Mouse (Mus musculus) WW6 (cell line): ENCODE data around the gene Sdc1.

Source experiments
- DNase-seq: peaks from one replicate; pipeline ENCODE4 v3.0.0-alpha.2; 2013; ENCODE audit warnings: low read depth, low spot score

Sdc1 gene

DNA sequence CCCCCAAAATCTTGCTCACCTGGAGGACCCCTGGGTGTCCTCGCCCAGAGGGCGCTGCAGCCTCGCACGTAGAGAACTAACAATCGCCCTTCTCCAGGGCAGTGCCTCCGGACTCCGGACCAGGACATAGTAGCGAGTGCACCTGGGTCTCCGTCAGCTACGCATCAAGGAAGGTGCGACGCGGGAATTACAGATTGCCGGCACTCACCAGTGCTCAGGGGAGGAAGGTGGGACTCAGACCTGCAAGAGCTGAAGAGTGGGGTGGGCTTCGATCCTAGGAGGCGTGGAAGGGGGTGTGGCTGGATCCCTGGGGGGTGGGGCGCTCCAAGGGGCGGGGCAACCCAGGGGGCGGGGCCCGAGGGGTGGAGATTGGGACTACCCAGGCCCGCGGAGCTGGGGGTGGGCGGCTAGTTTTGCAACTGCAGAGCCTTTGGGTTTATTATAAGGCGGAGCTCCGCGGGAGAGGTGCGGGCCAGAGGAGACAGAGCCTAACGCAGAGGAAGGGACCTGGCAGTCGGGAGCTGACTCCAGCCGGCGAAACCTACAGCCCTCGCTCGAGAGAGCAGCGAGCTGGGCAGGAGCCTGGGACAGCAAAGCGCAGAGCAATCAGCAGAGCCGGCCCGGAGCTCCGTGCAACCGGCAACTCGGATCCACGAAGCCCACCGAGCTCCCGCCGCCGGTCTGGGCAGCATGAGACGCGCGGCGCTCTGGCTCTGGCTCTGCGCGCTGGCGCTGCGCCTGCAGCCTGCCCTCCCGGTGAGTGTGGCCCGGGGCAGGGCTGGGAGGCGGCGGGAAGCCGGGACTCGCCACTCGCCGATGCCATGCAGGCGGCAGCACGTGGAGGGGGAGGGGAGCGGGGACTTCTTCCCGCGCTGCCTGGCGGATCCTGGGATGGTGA lies at the start of gene Sdc1:
Gene Sdc1 (plus strand): TSS at position 378 of the 898 bp plus-strand sequence.
- DNase-seq: peak; percentile 74

DNA sequence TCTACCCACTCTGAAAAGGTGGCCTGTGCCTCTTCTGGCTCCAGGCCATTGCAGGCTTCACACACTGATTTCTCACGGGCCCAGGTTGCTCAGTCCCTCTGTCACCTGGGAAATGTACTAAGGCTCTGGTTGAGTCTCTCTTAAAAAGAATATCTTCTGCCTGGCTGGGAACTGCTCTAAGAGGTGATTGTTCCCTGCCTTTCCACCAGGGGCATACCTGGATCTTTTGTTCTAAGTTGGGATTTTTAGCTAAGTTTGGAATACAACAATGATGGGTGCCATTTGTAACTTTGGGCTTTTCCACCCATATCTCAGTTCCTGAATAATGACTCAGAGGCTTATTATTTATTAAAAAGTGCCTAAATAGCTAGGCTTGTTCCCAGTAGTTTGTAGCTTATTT lies 44.2 kb upstream of the Sdc1 start:
- peak; percentile 13 for DNase-seq

DNA sequence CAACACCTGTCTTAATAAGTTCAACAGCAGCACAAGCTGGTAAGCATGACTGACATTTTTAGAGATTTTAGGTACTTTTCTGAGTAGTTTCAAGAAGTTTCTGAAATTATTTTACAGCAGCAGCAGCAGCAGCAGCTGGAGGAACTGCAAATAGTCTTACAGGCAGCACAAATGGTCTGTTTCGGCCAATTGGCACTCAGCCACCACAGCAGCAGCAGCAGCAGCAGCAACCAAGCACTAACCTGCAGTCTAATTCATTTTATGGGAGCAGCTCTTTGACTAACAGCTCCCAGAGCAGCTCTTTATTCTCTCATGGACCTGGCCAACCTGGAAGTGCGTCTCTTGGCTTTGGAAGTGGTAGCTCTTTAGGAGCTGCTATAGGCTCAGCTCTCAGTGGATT lies 42.4 kb upstream of the Sdc1 start:
- DNase-seq: no peak

DNA sequence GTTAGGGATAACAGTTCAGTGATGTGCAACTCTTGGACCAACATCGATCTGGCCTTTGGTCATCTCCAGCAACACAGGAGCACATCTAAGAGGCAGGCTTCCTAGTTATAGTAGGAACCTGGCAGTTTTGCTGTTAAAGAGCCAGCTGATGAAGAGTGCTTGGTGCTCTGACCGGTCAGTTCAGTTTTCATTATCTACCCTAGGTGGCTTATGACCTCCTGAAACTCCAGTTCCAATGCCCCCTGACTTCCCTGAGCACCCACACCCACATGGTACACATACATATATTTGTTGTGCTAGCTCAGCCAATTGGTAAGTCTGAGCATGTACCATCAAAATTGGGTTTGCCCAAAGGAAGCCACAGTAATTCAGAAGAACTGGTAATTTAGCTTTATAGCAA lies 17.5 kb upstream of the Sdc1 start:
- DNase-seq: no peak

DNA sequence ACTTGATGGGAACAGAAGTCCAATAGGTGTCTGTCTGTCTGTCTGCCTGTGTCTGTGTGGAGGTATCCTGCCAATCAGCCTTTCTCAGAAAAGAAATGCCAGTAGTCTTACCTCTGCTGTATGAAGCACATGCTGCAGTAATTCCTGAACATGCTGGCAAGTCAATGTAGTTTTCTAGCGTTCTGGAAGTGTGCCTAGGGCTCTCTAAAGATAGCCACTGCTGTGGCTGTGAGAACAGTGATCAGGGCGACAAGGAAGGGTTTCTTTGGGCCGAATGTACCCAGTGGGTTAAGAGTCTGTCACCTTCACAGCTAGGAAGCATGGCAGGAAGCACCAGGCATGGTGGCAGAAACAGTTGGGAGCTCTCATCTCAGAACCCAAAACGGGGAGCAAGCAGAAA lies 17.0 kb upstream of the Sdc1 start:
- DNase-seq: no peak

DNA sequence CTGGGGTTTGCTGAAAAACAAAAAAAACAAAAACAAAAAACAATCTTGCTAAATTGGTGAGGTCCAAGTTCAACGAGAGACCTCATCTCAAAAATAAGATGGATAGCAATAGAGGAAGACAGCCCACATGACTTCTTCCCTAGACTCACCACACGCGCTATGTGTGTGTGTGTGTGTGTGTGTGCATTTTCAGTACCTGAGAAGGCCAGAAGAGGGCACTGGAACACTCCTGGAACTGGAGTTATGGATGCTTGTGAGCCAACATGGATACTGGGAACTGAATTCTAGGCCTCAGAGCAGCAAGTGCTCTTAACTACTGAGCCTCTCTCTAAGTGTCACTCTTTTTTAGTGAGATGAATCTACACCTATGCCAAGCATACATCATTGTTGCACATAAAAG lies 13.1 kb upstream of the Sdc1 start:
- no peak for DNase-seq

DNA sequence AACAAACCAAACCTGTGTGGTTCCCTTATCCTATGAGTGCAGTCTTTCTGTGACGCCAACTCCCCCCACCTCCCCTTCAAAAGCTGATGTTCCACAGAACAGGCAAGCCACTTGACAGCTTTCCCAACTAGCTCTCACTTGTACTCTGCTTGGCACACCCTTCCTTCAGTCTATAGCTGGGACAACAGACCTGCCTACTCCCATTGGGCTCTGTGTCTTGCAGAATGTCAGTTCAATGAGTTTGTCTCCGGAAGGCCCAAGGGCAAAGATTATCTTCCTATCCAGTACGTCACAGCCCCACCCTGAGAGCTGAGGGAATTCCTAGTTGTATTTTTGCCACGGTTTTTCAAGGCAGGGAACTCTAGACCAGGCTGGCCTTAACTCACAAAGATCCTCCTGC lies 12.0 kb upstream of the Sdc1 start:
- no peak for DNase-seq

DNA sequence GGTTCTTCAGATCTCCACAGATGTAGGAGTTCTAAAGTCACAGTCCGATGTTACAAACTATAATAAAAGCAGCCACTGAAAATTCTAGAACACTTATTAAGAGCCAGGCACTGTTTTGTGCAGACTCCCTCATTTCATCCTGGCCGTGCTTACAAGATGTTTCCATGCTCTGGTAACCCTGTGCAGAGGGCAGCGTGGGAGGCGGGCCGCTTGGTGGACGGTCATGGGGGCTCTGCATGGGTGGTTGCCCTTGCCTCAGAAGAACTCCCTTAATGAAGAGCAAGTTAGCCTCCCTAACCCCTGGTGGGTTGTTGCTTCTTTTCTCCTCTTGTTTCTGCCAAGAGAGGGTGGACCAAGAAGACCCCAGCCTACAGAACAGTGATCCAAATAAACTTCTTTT lies 11.3 kb upstream of the Sdc1 start:
- no peak for DNase-seq

DNA sequence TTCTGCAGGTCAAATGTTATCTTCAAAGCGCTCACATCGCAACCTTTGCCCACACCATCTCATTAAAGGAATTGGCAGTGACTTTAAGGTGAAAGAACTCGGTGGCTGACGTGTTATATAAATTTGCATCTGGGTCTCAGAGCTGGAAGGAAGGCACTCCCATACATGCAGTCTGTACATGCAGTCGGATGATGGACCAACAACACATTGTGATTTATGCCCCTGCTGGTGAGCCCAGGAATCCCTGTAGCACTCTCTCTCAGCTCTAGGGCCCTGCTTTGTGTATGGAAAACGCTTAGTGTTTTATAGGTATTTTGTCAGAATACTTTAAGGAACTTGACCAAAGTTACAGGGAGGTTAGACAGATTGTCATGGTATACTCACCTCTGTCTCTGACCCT lies 10.6 kb upstream of the Sdc1 start:
- DNase-seq: no peak

DNA sequence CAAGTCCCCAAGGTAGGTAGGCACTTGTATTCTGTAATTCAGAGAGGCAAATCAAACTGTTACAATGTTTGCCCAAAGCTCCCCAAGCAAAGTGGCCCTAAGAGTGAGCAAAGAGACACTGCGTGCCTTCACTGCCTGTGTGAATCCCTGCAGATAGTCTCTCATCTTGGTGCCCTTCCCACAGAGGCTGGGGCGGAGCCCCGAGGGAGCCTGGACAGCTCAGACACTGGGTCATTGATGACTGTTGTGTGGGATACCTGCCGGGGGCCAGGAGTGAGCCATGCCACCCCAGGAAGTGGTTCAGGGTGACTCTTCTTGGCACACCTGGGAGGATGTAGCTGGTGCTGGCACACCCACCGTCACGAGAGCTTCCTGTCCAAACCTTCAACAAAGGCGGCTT lies 10.1 kb upstream of the Sdc1 start:
- no peak for DNase-seq

DNA sequence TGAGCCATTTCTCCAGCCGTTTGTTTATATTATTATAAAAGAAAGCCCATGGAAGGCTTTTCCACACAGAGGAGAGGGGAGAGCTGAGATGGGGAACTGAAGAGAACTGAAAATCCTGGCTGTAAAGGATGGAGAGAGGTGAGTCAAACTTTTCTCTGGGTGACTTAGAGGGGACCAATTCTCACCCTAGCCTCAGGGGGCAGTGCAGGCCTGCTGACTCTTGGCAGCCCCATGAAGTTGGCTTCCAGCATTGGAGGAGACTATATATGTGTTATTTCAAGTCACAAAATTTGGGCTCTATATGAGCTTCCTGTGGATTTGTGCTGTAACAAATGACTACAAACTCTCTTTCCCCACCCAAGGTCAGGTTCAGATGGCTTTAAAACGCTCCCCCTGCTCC lies 8.5 kb upstream of the Sdc1 start:
- DNase-seq: no peak

DNA sequence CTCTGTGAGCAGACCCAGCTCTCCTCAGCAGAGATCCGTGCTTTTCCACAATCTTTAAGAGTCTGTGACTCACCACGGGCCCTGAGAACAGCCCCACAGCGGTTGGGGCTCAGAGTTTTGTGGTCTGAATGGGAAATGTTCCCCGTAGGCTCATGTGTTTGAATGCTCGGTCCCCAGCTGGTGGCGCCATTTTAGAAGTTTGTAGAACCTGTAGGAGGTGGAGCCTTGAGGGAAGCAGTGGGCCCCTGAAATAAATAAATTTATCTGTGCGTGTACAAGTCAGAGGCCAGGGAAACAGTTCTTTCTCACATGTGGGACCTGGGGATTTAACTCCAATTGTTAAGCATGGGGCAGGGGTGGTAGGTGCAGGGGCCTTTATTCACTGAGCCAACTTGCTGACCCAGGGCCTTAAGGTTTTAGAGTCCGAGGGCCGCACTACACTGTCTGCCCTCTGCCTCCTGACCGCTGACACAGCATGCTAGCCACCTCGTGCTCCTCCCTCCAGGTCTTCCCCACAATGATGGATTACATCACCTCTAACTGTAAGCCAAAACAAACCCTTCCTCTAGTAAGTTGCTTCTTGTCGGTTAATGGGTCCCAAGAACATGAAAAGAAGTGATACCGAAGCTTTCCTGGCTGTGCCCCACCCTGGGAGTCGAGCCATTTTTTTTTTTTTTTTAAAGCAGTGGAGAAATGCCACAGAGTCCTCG lies 6.7 kb upstream of the Sdc1 start:
- no peak for DNase-seq

DNA sequence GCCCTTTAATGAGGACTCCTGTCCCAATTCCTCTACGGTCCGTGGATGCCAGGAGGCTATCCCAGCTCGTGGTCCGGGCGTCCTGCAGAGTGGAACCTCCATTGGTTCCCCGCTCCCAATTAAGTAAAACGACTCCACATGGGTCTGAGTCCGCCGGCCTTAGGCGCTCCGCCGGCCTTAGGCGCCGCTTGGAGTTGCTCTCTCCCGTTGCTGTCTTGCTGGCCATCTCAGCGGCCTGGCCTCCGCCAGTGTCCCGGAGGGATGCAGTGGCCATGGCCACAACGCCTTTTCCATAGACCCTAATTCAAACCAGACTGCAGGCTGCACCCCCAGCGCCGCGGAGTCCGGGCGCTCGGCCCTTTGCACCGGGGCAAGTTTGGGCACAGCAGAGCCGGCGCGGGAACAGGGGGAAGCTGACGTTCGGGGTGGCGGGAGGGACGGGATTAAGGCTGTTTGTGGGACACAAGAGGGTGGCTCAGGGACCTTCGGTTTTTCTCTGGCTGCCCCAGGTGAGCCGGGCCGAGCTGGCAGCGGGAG lies 789 bp downstream of the Sdc1 start:
- DNase-seq: no peak

DNA sequence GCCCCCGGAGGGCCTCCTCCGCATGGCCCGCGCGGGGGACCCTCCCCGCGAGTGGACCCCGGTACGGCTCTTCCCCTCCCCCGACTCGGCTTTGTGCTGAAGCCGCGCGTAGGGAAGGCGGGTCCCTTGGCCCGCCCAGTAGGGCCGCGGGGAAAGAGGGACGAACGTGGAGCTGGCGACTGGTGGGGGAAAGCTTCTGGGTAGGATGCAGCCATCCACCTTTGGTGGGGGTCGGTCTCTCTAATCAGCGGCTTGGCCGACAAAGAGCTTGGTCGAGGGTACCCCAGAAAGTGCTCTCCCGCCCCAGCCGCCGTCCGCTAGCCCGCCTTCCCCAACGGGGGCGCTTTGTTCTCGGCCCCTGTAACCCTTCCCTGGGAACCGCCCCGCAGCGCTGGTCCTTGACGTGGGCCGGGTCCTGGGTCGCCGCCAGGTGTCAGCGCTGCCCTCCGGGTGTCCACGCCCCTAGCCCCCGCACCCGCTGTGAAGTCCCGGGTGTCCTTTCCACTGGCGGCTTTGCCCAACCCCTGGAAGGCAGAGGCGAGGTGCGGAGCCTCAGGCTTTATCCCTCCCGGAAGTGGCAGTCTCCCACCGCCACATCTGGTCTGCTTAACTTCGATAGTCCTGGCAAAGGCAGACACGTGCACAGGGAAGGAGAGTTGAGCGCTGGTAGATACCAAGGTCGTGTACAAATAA lies 1.5 kb downstream of the Sdc1 start:
- DNase-seq: no peak

DNA sequence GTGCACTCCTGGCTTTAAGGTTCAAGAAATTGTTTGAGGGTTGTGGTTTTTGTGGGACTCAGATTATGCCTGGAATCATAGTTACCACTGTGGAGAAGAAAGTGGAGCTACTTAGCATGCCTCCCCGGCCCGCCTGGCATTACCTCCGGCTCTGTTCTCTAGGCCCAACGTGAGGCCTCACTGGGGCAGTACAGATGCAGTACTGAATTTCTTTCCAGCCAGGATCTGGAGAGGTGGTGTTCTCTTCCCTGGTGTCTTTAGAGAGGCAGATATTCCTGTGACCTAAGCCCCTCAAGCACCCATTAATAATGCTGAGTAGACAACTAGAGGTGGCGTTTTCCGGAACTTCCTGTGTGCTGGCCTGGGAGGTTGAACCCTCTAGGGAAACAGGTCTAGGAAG lies 2.2 kb downstream of the Sdc1 start:
- DNase-seq: no peak

DNA sequence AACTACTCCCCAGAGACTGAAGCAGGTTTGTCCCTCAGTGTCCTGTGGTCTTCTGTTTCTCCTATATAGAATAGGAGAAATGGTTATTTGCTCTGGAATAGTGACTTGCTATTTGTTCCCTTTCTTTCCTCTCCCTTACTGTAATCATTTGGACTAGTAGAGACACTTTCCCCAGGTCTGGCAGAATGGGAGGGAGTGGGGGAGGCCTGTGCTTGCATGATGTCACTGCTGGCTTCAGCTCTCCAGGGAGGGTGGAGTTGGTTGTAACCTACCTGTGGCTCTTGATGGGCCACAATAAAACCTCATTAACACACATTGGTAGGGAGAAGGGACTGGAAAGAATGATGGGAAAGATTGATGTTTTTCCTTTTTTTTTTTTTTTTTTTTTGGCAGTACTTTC lies 3.1 kb downstream of the Sdc1 start:
- DNase-seq: no peak

DNA sequence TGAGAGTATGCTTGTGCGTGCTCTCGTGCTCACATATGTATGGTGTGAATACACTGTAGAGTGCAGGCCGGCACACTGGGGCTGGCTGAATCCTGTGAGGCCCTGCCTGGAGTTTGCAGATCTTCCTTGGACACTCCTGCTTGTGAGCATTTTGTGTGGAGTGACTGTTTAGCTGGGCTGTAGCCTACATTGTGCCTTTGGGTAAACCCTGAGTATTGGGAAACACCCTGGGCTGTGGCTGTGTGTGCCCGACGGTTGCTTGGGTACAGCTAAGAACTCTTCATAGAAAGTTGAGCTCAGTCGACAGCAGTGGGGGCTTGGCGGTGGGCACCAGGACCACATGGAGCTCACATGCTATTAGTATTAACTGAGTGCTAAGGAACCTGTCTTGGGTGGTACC lies 5.1 kb downstream of the Sdc1 start:
- no peak for DNase-seq

DNA sequence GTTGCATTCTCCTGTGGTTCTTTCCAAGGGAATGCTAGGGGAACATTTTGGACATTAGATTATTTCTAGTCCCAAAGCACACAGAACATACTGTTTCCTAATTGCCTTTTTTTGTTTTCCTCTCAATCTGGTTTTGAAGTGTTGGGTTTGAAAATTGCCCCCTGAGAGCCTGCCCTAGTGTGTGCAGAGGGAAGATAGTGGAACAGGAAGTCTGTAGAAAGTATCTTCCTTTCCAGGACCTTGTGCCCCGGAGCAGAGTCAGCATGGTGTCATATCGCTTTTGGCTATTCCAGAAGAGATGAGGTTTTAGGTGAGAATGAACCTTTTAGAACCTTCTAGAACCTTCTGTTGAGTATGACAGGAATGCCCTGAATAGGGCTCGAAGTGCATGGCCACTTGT lies 5.6 kb downstream of the Sdc1 start:
- no peak for DNase-seq

DNA sequence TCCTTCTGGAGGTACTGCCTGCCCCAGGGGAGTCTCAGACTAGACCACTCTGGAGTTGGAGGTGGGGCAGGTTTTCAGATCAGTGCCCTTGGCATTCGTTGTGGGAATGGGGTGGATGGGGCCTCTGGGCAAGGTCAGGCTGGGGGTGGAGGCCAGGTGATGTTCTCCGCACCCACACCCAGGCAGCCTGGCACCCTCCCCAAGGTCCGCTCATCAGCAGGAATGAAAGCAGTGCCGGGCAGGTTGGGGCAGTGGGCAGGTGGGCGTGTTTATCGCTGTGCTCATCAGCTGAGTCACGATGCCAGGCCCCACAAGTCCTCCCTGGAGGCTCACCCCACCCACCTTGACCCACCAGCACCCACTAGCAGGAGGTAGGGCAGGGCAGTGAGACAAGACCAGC lies 7.0 kb downstream of the Sdc1 start:
- DNase-seq: no peak

DNA sequence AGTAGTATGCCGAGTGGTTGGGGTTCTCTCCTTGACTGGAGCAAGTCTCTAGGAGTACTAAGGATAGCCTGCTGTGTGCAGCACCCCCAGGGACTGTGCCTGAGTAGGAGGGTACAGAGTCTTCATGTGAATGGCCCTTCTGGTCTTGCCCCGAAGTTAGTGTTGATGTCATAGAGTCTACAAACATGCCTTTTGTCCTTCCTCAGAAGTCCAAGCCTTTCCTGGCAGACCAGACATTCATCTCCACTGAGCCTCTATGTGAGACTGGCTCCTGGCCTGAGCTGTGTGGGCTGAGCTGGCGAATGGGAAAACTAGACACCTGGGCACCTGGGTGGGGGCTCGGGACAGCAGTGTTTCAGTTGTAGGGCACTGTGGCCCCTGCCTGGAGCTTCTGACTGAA lies 8.7 kb downstream of the Sdc1 start:
- DNase-seq: no peak

DNA sequence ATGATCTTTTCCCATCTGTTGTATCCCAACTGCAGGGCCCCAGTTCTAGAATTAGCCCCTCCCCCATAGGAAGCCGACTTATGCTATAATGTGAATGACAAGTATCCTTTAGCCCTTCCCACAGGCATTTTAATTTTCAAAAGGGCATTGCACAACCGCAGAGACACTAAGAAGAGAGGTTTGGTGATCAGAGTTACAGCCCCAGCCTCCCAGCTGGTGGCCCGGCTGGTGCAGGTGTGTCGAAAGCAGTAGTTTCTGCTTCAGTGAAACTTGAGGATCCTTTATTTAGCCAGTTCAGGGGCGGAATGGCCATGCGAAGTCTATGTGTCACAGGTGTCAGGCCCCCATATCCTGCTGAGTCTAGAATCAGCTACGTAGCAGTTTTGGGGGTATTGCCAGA lies 10.0 kb downstream of the Sdc1 start:
- DNase-seq: no peak

DNA sequence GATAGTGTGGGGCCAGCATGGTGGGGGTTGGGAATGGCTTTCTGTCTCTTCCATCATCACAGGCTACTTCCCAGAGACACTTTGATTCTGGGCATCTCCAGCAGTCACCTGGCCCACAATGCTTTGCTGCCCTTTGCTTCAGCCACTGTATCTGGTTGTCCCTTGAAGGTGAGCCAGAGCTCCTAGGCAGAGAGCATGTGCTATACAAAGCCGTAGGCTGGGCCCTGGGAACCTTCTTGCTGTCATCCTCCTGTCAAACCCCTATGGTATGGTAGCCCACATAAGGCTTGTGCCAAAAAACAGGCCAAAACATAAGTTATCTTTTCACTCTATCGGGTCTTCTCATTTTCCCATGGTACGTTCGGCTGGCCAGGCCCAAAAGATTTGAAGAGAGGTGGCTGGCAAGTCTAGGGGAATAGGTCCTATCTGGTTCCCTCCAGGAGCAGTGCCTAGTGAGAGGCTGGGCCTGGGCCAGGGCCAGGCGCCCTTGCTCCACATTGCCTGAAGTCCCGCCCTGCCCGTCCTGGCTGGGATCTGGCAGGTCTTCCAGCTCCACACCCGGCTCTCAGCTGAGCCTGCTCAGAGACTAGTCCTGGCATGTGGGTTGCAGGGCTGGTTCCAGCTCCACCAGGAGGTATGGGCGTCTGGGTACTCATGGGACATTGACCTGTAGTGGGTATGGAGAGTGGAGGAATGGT lies 10.7 kb downstream of the Sdc1 start:
- no peak for DNase-seq
